Mouse (Mus musculus): ENCODE measurements around the gene Fnd3c2. TPM values are rescaled to one million over a fixed set of nuclear protein-coding genes. Genes with fewer than 3 reads are reported as not detected.
"Not testable (repeated sequence)": the region's sequence is repeated elsewhere in the genome, so short reads cannot be mapped to it uniquely, and the experiment has no call there.

The Fnd3c2 gene
- not detected in 2 replicates for polyA plus RNA-seq (2015; fragmentation: Nextera tagmentation; extraction: Ambion mirVana)

- H3K9ac ChIP-seq (replicated peaks), result no peak within 1 kb of the TSS
- no peaks in the 10 kb centered on the region for H3K27me3 ChIP-seq
- no peaks in the 10 kb centered on the region for H3K9me3 ChIP-seq
- no peak within 1 kb of the TSS for H3K4me2 ChIP-seq (replicated peaks)
- no peaks in the 10 kb centered on the region for H3K36me3 ChIP-seq
- no peak within 1 kb of the TSS for H3K4me3 ChIP-seq (replicated peaks)
- ATAC-seq, result no peak
- no peaks in the 10 kb centered on the region for H3K4me1 ChIP-seq (replicated peaks)
- 91% methylated on average over 4 of the region's 4 CpGs for WGBS
- H3K27ac ChIP-seq, result no peak within 1 kb of the TSS
These were observed at the start of gene Fnd3c2 for GRCm38 (mm10) chrX:106255276-106255675. Fnd3c2 (minus strand) TSS chrX:106255376.

- Histone ChIP-seq H3K27me3 (no peaks in the 10 kb centered on the region), H3K4me1 (replicated peaks) (no peaks in the 10 kb centered on the region), H3K4me3 (replicated peaks) (no peak overlapping the region), H3K9me3 (no peaks in the 10 kb centered on the region), H3K27ac (no peak overlapping the region), H3K4me2 (replicated peaks) (no peak overlapping the region), H3K36me3 (no peaks in the 10 kb centered on the region), H3K9ac (replicated peaks) (no peak overlapping the region)
- ATAC-seq, result no peak
- 86% methylated on average over 2 of the region's 2 CpGs for WGBS
These were observed 29.3 kb upstream of the Fnd3c2 start for GRCm38 (mm10) chrX:106284441-106284840.

GRCm38 (mm10) chrX:106221058-106221457, 34.1 kb downstream of the Fnd3c2 start, which contains the start of gene Taf9b:
Taf9b (minus strand) TSS chrX:106221158.
- H3K27ac ChIP-seq, result no peak within 1 kb of the TSS
- WGBS, result 89% methylated on average over 25 of the region's 25 CpGs
- no peaks in the 10 kb centered on the region for H3K4me1 ChIP-seq (replicated peaks)
- no peak for ATAC-seq
- H3K36me3 ChIP-seq, result no peaks in the 10 kb centered on the region
- peak within 1 kb of the TSS; percentile 50 for H3K4me2 ChIP-seq (replicated peaks)
- H3K9ac ChIP-seq (replicated peaks), result no peak within 1 kb of the TSS
- H3K9me3 ChIP-seq, result no peaks in the 10 kb centered on the region
- peak within 1 kb of the TSS; percentile 56 for H3K4me3 ChIP-seq (replicated peaks)
- H3K27me3 ChIP-seq, result peaks cover 2% of the 10 kb centered on the region; the same call in 1 of the 2 replicates

GRCm38 (mm10) chrX:106219171-106220032, 35.8 kb downstream of the Fnd3c2 start:
- peak overlapping the region; percentile 80 for H3K9ac ChIP-seq (replicated peaks)
- peak overlapping the region; percentile 50 for H3K4me2 ChIP-seq (replicated peaks)
- H3K27me3 ChIP-seq, result peaks cover 2% of the 10 kb centered on the region; the same call in 1 of the 2 replicates
- peak overlapping the region; percentile 90 for H3K27ac ChIP-seq
- H3K36me3 ChIP-seq, result no peaks in the 10 kb centered on the region
- no peaks in the 10 kb centered on the region for H3K9me3 ChIP-seq
- H3K4me1 ChIP-seq (replicated peaks), result no peaks in the 10 kb centered on the region
- ATAC-seq, result peak; percentile 98
- H3K4me3 ChIP-seq (replicated peaks), result peak overlapping the region; percentile 56
- 26% methylated on average over 60 of the region's 60 CpGs for WGBS

GRCm38 (mm10) chrX:106209100-106209499, 46.1 kb downstream of the Fnd3c2 start:
- no peaks in the 10 kb centered on the region for H3K9me3 ChIP-seq
- no peaks in the 10 kb centered on the region for H3K27me3 ChIP-seq
- H3K27ac ChIP-seq, result no peak overlapping the region
- 82% methylated on average over 2 of the region's 2 CpGs for WGBS
- no peaks in the 10 kb centered on the region for H3K4me1 ChIP-seq (replicated peaks)
- no peaks in the 10 kb centered on the region for H3K36me3 ChIP-seq
- no peak overlapping the region for H3K4me3 ChIP-seq (replicated peaks)
- no peak overlapping the region for H3K9ac ChIP-seq (replicated peaks)
- H3K4me2 ChIP-seq (replicated peaks), result no peak overlapping the region
- ATAC-seq, result no peak

GRCm38 (mm10) chrX:106198904-106199303, 56.3 kb downstream of the Fnd3c2 start:
- H3K4me1 ChIP-seq (replicated peaks), result no peaks in the 10 kb centered on the region
- H3K4me2 ChIP-seq (replicated peaks), result no peak overlapping the region
- no peak overlapping the region for H3K27ac ChIP-seq
- H3K9me3 ChIP-seq, result no peaks in the 10 kb centered on the region
- no peak overlapping the region for H3K4me3 ChIP-seq (replicated peaks)
- no peak overlapping the region for H3K9ac ChIP-seq (replicated peaks)
- H3K36me3 ChIP-seq, result peaks cover 52% of the 10 kb centered on the region
- WGBS, result 84% methylated on average over 5 of the region's 5 CpGs
- no peak for ATAC-seq
- H3K27me3 ChIP-seq, result no peaks in the 10 kb centered on the region

- Histone ChIP-seq H3K27me3 (no peaks in the 10 kb centered on the region), H3K9ac (replicated peaks) (no peak overlapping the region), H3K36me3 (peaks cover 47% of the 10 kb centered on the region), H3K27ac (no peak overlapping the region), H3K9me3 (no peaks in the 10 kb centered on the region), H3K4me2 (replicated peaks) (no peak overlapping the region), H3K4me1 (replicated peaks) (no peaks in the 10 kb centered on the region), H3K4me3 (replicated peaks) (no peak overlapping the region)
- 70% methylated on average over 5 of the region's 5 CpGs for WGBS
- no peak for ATAC-seq
These were observed 57.9 kb downstream of the Fnd3c2 start for GRCm38 (mm10) chrX:106197308-106197707.

- 87% methylated on average over 6 of the region's 6 CpGs for WGBS
- H3K4me3 ChIP-seq (replicated peaks), result not testable (repeated sequence)
These were observed 60.8 kb downstream of the Fnd3c2 start for GRCm38 (mm10) chrX:106194361-106194760.

GRCm38 (mm10) chrX:106190091-106190490, 65.1 kb downstream of the Fnd3c2 start:
- no peaks in the 10 kb centered on the region for H3K9me3 ChIP-seq
- H3K4me1 ChIP-seq (replicated peaks), result peaks cover 31% of the 10 kb centered on the region
- H3K9ac ChIP-seq (replicated peaks), result no peak overlapping the region
- WGBS, result 41% methylated on average over 4 of the region's 4 CpGs
- H3K36me3 ChIP-seq, result peaks cover 7% of the 10 kb centered on the region
- H3K27me3 ChIP-seq, result no peaks in the 10 kb centered on the region; the same call in 1 of the 2 replicates
- peak overlapping the region; percentile 69; the same call in 1 of the 2 replicates for H3K4me2 ChIP-seq (replicated peaks)
- ATAC-seq, result no peak
- H3K27ac ChIP-seq, result no peak overlapping the region
- 0 out of 2 replicates have a peak overlapping the region, but pooled peaks have one; percentile 1 for H3K4me3 ChIP-seq (replicated peaks)

More at GRCm38 (mm10) chrX:106194361-106194760, 60.8 kb downstream of the Fnd3c2 start:
- not testable (repeated sequence) for H3K9ac ChIP-seq (replicated peaks); H3K4me2 ChIP-seq (replicated peaks); H3K27ac ChIP-seq; ATAC-seq; H3K27me3 ChIP-seq; H3K4me1 ChIP-seq (replicated peaks); H3K9me3 ChIP-seq
- peaks cover 24% of the 10 kb centered on the region for H3K36me3 ChIP-seq

- peaks cover 4% of the 10 kb centered on the region; the same call in 1 of the 2 replicates for H3K36me3 ChIP-seq
- H3K27ac ChIP-seq, result no peak overlapping the region
- H3K4me2 ChIP-seq (replicated peaks), result peak overlapping the region; percentile 69
- H3K9me3 ChIP-seq, result no peaks in the 10 kb centered on the region
- WGBS, result 53% methylated on average over 5 of the region's 5 CpGs
- H3K4me3 ChIP-seq (replicated peaks), result peak overlapping the region; percentile 57
- H3K27me3 ChIP-seq, result no peaks in the 10 kb centered on the region; the same call in 1 of the 2 replicates
- peaks cover 31% of the 10 kb centered on the region for H3K4me1 ChIP-seq (replicated peaks)
- no peak overlapping the region for H3K9ac ChIP-seq (replicated peaks)
- no peak for ATAC-seq
These were observed 65.8 kb downstream of the Fnd3c2 start for GRCm38 (mm10) chrX:106189356-106189755.

GRCm38 (mm10) chrX:106187737-106188136, 67.4 kb downstream of the Fnd3c2 start:
- WGBS, result 22% methylated on average over 12 of the region's 12 CpGs
- no peaks in the 10 kb centered on the region for H3K9me3 ChIP-seq
- H3K27ac ChIP-seq, result peak overlapping the region; percentile 35; the same call in 1 of the 2 replicates
- H3K4me1 ChIP-seq (replicated peaks), result peaks cover 31% of the 10 kb centered on the region
- no peaks in the 10 kb centered on the region; the same call in 1 of the 2 replicates for H3K27me3 ChIP-seq
- no peak for ATAC-seq
- no peaks in the 10 kb centered on the region for H3K36me3 ChIP-seq
- H3K9ac ChIP-seq (replicated peaks), result peak overlapping the region; percentile 71
- H3K4me3 ChIP-seq (replicated peaks), result peak overlapping the region; percentile 57
- H3K4me2 ChIP-seq (replicated peaks), result peak overlapping the region; percentile 69
